Mouse (Mus musculus) G1E (cell line): Measurements from ENCODE around the gene Actn3. TPM values are rescaled to one million over a fixed set of nuclear protein-coding genes. Genes with fewer than 3 reads are reported as not detected.

Source experiments
- ATAC-seq: 2 replicates; pipeline ENCODE4 v1.8.0; 2016; ENCODE audit warnings: mild to moderate bottlenecking; ENCODE audit not compliant: insufficient number of reproducible peaks, poor library complexity, low FRiP score, severe bottlenecking; ENCODE audit errors: extremely low read depth
- DNase-seq: peaks from one replicate; pipeline ENCODE4 v3.0.0; 2012; ENCODE audit warnings: low spot score
- H3K27me3 ChIP-seq: 2 replicates; pipeline ENCODE4 v1.6.1; 2012; ENCODE audit warnings: mild to moderate bottlenecking, low read length, inconsistent platforms; ENCODE audit not compliant: insufficient read depth
- H3K36me3 ChIP-seq: replicated peaks from 2 replicates; pipeline ENCODE3; 2012; ENCODE audit warnings: mild to moderate bottlenecking, inconsistent platforms
- H3K4me1 ChIP-seq: 2 replicates; pipeline ENCODE4 v1.6.1; 2012; ENCODE audit warnings: low read depth, low read length, inconsistent platforms, mixed read lengths; ENCODE audit not compliant: insufficient read depth
- H3K4me3 ChIP-seq: 2 replicates; pipeline ENCODE4 v1.5.1; 2012; ENCODE audit warnings: low read depth, mild to moderate bottlenecking, inconsistent platforms, low read length, moderate library complexity, mixed read lengths
- H3K9me3 ChIP-seq: replicated peaks from 2 replicates; pipeline ENCODE4 v1.6.1; 2012; ENCODE audit warnings: inconsistent platforms
- CTCF ChIP-seq: IDR thresholded peaks from 2 replicates; pipeline ENCODE4 v1.5.1; 2012; ENCODE audit warnings: low read depth, low read length, inconsistent platforms, mixed read lengths
- GATA1 ChIP-seq: IDR thresholded peaks from 2 replicates; pipeline ENCODE4 v1.6.1; 2012; ENCODE audit warnings: borderline replicate concordance, low read length, inconsistent platforms, mixed read lengths
- GATA2 ChIP-seq: IDR thresholded peaks from 2 replicates; pipeline ENCODE4 v1.6.1; 2012; ENCODE audit warnings: low read depth, low read length, inconsistent platforms, borderline replicate concordance
- POLR2AphosphoS5 ChIP-seq: IDR thresholded peaks from 2 replicates; pipeline ENCODE4 v1.6.1; 2012; ENCODE audit warnings: low read depth, low read length, inconsistent platforms; ENCODE audit not compliant: insufficient replicate concordance
- TAL1 ChIP-seq: conservative IDR thresholded peaks from 2 replicates; pipeline ENCODE4 v1.6.1; 2012; ENCODE audit warnings: low read depth, low read length, inconsistent platforms, mixed read lengths
- polyA plus RNA-seq: library from polyadenylated mRNA; stranded (reverse); fragments of >175 nt; gene quantifications from 2 replicates; pipeline ENCODE4 v1.2.3, GENCODE M21; 2012
- total RNA-seq, 2 experiments: library from RNA; stranded (forward) in 1 of 2; stranded (reverse) in 1 of 2; fragments of 200-1000 nt in 1 of 2; fragments of >200 nt in 1 of 2; fragmentation: Nextera tagmentation in 1 of 2; gene quantifications; 2 replicates each; pipeline ENCODE4 v1.2.3; 2014 to 2017

Gene Actn3
- total and polyA plus RNA-seq, 3 experiments: 0.03 to 0.16 TPM; not detected in 1

GRCm38 (mm10) chr19:4865147-4865546 lies 12.6 kb downstream of the Actn3 start:
- H3K36me3 ChIP-seq: no peaks in the 10 kb centered on the region
- no peak for DNase-seq
- H3K27me3 ChIP-seq: peaks cover 57% of the 10 kb centered on the region
- no peaks in the 10 kb centered on the region for H3K9me3 ChIP-seq
- H3K4me1 ChIP-seq: peaks cover 3% of the 10 kb centered on the region
- TF ChIP-seq CTCF (no peak), GATA1 (no peak), POLR2AphosphoS5 (no peak), TAL1 (no peak), GATA2 (no peak)
- no peak overlapping the region for H3K4me3 ChIP-seq
- no peak for ATAC-seq

GRCm38 (mm10) chr19:4863048-4863447 lies 14.7 kb downstream of the Actn3 start:
- Histone ChIP-seq H3K4me1 (peaks cover 7% of the 10 kb centered on the region), H3K27me3 (peaks cover 63% of the 10 kb centered on the region), H3K4me3 (no peak overlapping the region), H3K9me3 (no peaks in the 10 kb centered on the region), H3K36me3 (no peaks in the 10 kb centered on the region)
- TF ChIP-seq CTCF (no peak), GATA2 (no peak), GATA1 (no peak), POLR2AphosphoS5 (no peak), TAL1 (no peak)
- ATAC-seq: no peak
- no peak for DNase-seq

- DNase-seq (no peak), ATAC-seq (no peak)
- Histone ChIP-seq H3K36me3 (no peaks in the 10 kb centered on the region), H3K9me3 (no peaks in the 10 kb centered on the region), H3K27me3 (peaks cover 68% of the 10 kb centered on the region), H3K4me1 (peaks cover 8% of the 10 kb centered on the region), H3K4me3 (no peak overlapping the region)
- TF ChIP-seq GATA2: no peak
- no peak for TF ChIP-seq GATA1
- no peak for TF ChIP-seq TAL1
- no peak for TF ChIP-seq POLR2AphosphoS5
- TF ChIP-seq CTCF: no peak
These were observed 18.6 kb downstream of the Actn3 start for GRCm38 (mm10) chr19:4859081-4859480.

- Histone ChIP-seq H3K9me3 (no peaks in the 10 kb centered on the region), H3K27me3 (peaks cover 59% of the 10 kb centered on the region), H3K4me1 (peaks cover 8% of the 10 kb centered on the region), H3K36me3 (no peaks in the 10 kb centered on the region), H3K4me3 (no peak overlapping the region)
- ATAC-seq (no peak), DNase-seq (no peak)
- no peak for TF ChIP-seq GATA1
- TF ChIP-seq TAL1: no peak
- TF ChIP-seq POLR2AphosphoS5: no peak
- TF ChIP-seq GATA2: no peak
- no peak for TF ChIP-seq CTCF
These were observed 21.8 kb downstream of the Actn3 start for GRCm38 (mm10) chr19:4855951-4856350.

- Histone ChIP-seq H3K4me3 (no peak overlapping the region), H3K27me3 (peaks cover 62% of the 10 kb centered on the region), H3K4me1 (peaks cover 8% of the 10 kb centered on the region), H3K36me3 (no peaks in the 10 kb centered on the region), H3K9me3 (no peaks in the 10 kb centered on the region)
- no peak for ATAC-seq
- TF ChIP-seq POLR2AphosphoS5 (no peak), GATA2 (no peak), CTCF (no peak), TAL1 (no peak), GATA1 (no peak)
- DNase-seq: no peak
These were observed 22.3 kb downstream of the Actn3 start for GRCm38 (mm10) chr19:4855470-4855820.

- Histone ChIP-seq H3K27me3 (peaks cover 62% of the 10 kb centered on the region), H3K36me3 (no peaks in the 10 kb centered on the region), H3K4me3 (no peak within 1 kb of the TSS), H3K9me3 (no peaks in the 10 kb centered on the region), H3K4me1 (peaks cover 8% of the 10 kb centered on the region)
- no peak for TF ChIP-seq GATA1
- no peak for TF ChIP-seq CTCF
- TF ChIP-seq TAL1: no peak
- no peak for TF ChIP-seq GATA2
- TF ChIP-seq POLR2AphosphoS5: no peak
- DNase-seq: no peak
- ATAC-seq: no peak
These were observed 22.9 kb downstream of the Actn3 start, which contains the start of gene Ctsf for GRCm38 (mm10) chr19:4854552-4855469. Ctsf (plus strand) TSS chr19:4855130.
